Mouse (Mus musculus) monocyte, adult 5-6 weeks (primary cell): ENCODE results near the gene Slc25a18. TPM values are rescaled to one million over a fixed set of nuclear protein-coding genes. Genes with fewer than 3 reads are reported as not detected.
"Not testable (repeated sequence)": the region's sequence is repeated elsewhere in the genome, so short reads cannot be mapped to it uniquely, and the experiment has no call there.

Source experiments
- ATAC-seq: fragments of 153-309, 156-312 bp; replicated peaks from 2 replicates; pipeline ENCODE4 v1.8.0; 2017; ENCODE audit warnings: mild to moderate bottlenecking; ENCODE audit not compliant: low TSS enrichment, insufficient number of reproducible peaks, severe bottlenecking, poor library complexity, low FRiP score
- total RNA-seq: library from RNA; stranded (forward); fragments of 200-1000, 200-491, 200-594 nt; gene quantifications from 3 replicates; pipeline ENCODE4 v1.2.3, GENCODE M21; 2017

The Slc25a18 gene
- total RNA-seq, 1 experiment from 2014 or later: 0.57 TPM

DNA sequence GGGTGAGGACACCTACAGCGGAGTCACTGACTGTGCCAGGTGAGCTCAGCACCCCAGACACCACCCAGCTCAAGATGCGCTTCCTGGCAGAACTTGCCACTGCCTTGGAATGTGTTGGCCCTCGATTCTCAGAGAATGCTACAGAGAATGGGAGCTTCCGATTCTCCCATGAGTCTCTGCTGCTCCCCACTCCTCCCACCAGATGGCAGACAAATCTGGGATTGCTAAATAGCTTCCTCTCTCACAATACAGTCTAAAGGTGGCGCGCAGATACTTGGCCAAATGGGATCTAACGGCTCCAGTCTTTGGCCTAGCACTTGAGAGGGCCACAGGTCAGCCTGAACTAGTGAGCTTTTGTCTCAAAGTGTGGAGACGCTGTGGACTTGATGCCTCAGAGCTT is 19.6 kb downstream of the Slc25a18 start:
- no peak for ATAC-seq

DNA sequence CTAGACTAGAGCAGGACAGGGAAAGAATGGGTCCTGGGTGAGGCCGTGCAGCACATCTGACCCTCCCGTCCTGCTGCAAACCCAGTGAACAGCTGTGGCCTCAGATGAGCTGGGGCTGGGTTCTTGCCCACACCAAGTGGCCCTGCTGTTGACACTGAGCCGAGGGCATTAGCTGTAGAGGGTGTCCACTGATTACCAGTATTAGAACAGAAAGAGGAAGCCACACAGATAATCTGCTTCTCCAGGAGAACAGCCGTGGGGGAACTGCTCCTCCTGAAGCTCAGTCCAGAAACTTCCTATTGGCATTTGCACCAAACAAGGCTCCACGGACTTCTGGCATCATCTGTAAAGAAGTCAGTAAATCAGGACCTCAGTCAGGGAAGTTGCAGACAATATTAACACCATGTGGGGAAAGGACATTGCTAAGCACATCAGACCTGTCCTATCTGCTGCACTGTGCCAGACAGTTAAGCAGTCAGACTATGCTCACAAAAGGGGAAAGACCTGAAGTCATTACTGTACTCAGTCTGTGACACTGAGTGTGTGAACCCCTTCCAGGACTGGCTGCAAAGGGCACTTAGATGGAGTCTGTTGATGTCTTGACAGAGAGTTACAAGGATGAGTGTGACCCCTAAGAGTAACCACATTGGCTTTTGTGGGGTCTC is 22.2 kb downstream of the Slc25a18 start:
- no peak for ATAC-seq

DNA sequence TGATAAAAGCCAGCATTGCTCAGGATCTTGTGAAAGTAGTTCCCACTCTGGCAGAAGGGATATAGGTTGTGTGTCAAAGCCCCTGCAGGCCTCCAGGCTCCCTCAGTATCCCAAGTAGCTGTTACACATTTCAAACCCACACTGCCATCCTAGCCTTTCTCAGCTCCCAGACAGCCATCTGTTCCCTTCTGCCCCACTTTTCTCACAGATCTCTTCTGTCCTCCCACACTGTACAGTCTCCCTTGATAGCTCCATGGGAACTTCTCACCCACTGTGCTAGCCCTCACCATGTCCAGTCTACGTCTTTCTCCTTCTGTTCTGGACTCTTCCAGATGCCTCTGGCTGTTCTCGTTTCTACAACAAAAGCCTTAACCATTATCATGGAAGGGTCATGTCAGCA is 22.7 kb downstream of the Slc25a18 start:
- ATAC-seq: no peak

DNA sequence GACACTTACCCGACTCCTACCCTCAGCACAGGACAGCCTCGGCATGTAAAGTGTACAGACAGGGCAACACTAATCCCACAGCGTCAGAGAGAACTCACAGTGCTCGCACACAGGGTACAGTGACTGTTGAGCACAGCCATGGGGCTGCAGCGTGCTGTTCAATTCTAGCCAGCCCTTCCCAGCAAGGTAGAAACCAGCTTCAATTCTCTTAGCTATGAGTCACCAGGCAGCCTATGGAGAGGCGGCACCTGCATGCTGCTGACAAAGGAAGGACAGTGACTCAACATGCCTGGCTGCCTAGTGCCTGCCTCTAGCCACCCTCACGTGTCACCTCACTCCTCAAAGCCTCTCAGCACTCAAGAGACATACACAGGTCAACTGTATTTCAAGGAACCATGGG is 24.6 kb downstream of the Slc25a18 start:
- no peak for ATAC-seq

DNA sequence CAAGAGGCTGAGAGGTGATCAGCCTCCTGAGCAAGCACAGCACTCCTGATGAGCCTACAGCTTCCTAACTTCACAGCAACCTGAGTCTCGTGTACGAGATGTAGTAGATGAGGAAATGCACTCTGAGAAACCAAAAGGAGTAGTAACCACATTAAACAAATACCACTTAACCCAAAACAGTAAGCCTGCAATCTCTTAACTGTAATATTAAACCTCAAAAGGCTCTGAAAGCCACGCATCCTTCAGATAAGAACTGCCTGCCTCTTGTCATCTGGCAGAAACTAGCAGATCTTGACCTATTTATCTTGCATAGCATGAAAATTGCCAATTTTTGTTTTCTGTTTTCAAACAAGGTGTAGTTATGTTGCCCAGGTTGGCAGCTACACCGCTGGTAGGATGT is 25.5 kb downstream of the Slc25a18 start:
- ATAC-seq: no peak

DNA sequence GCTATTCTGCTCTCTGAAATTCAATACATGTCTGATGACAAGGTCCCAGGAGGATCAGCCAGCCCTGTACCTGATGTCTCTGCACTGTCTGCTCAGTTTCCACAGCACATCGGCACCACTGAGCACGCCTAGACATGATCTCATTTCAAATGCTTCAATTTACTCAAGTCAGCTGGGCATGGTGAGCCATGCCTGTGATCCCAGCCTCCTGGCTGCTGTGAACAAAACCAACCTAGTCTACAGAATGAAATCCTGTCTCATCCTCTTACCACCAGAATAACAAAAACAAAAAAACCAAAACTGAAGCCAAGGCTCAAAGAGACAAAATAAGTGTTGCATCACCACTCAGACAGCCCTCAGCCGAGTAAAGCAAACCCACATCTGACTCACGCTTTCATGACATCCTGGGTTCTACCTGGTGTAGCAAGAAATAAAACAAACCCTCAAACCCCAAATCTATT is 26.2 kb downstream of the Slc25a18 start:
- no peak for ATAC-seq

DNA sequence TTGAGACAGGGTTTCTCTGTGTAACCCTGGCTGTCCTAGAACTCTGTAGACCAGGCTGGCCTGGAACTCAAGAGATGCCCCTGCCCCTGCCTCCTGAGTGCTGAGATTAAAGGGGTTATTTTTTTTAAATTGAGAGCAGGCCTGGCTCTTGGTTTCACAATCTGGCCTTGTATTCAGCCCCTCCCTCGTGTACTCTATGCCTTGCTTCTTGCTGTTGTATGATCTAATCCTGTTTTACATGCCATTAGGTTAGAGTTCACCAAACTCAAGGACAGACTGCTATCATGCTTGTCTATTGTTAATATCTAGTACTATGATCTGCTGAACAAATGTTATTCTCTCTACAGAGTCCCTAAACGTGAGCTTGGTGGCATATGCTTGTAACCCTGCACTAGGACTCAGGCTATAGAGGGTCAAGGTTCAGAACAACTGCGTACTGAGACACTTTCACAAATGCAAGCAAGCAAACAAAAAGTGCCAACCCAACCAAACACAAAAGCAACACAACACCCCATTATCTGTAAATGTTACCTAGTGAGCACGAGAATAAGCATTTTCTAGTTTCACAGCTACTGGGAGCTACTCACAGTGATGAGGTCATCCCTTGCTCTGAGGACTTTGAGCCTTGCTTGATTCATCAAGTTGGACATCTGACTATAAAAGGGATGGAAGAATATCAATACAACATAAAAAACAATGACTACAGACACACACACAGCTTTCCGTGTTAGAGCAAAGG is 33.8 kb downstream of the Slc25a18 start:
- no peak for ATAC-seq

DNA sequence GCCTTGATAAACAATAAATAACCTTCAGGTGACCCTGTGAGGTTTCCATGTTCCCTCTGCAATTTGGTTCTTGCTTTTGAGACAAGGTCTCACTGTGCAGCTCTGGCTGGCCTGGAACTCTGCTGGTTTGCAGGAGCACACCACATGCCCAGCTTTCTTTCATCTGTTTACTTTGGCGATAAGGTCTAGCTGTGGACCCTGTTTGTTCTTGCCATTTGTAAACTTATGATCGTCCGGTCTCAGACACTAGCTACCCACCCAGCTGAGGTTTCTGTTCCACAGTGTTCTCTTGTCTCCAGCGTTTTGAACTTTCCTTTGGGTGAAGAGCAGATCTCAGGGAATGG is 34.3 kb downstream of the Slc25a18 start:
- ATAC-seq: no peak

DNA sequence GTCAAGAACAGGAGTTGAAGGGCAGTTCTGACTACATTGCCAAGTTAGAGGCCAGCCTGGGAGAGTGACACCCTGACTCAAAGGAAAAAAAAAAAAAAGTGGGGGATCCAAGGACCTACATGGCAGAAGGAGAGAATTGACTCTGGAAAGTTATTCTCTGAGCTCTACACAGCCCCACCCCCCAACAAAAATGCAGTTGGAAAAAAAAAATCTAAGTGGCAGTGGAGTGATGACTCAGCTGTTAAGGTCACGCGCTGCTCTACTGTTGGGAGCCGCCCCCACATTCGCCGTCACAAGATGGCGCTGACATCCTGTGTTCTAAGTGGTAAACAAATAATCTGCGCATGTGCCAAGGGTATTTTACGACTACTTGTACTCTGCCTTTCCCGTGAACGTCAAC is 38.6 kb downstream of the Slc25a18 start:
- ATAC-seq: not testable (repeated sequence)

DNA sequence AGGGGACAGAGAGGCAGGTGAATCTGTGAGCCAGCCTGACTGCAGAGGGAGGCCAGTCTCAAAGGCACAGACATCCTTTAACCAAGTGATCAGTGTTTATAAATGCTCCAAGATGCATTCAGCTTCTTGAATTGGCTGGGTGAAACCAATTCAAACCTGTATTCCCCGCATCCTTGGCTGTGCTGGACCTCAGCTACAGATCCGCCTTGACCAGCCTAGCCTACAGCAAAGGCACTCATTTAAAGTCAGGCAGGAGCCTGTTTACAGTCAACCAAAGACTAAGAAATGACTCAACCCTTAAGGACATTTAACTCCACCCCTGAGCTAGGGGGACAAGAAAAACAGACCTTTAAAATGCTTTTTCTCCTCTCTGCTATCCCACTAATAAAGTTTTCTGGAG is 45.9 kb downstream of the Slc25a18 start:
- no peak for ATAC-seq

DNA sequence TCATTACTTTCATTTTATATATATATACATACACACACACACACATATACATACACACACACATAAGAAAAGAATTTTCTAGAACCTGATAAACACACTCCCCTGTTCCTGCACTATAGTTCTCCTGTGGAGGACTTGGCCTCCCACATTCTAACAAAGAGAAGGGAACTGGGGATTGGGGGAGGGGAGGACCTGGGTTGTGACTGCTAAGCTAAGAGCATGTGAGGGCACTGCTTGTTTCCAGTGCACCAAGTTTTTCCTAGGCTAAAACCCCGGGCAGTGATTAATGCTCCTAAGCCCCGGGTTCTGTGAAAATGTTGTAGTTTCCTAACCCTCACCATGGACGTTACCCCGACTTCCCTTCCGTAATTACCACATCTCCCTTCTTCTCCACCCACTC is 46.8 kb downstream of the Slc25a18 start:
- no peak for ATAC-seq

DNA sequence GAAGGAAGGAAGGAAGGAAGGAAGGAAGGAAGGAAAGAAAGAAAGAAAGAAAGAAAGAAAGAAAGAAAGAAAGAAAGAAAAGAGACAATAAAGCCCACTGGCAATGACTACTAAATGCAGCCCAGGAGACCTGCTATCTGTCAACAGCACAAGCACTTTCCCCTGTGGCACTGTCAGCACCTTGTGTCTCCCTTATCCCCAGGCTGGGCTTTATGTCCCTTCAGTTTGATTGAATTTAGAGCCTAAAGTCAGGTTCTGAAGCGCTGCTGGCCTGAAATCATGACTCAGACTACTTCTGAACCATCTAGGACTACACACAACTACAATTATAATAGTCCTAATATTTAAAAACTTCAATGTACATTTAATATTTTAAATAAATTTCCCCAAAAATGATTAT is 47.6 kb downstream of the Slc25a18 start:
- ATAC-seq: no peak

DNA sequence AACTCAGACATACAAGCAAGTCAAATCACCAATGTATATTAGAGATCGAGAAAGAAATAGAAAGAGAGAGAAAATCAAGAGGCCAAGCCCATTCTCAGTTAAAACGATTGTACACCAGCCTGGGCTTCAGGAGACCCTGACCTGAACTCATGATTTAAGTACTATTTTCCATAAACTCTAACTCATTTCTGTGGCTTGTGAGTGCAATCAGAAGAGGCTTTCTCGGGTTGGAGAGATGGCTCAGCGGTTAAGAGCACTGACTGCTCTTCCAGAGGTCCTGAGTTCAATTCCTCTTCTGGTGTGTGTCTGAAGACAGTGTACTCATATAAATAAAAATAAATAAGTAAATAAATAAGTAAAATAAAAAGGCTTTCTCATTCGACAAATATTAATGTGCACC is 48.3 kb downstream of the Slc25a18 start:
- no peak for ATAC-seq

DNA sequence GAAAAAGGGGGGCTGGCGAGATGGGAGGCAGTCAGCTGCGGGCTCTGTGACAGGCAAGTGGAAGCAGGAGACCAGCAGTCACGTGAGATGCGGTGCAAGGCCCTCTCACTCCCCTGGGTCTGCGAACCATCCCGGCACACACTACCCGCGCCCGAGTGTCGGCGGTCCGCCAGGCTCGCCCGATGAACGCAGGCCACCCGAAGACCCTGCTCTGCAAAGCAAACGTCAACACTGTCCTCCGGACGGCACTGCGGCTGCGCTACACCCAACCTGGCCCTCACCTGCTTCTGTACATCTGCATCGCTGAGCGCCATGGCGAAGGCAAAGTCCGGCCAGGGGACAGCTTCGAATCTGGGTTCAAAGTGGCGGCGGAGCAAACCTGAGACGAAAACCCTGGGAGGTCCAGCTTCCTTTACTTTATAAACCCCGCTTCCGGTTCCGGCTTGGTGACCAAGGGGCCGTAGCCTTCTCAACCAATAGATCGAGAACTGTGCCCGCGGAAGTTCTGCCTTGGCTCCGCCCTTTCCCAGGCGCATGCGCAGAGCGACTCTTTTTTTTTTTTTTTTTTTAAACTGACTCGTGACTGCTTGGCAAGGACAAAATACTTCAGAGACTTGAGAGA is 49.0 kb downstream of the Slc25a18 start, which contains the start of gene Atp6v1e1:
TSS of gene Atp6v1e1 (minus strand) at position 487 of the 622 bp plus-strand sequence.
- peak; percentile 95 for ATAC-seq

DNA sequence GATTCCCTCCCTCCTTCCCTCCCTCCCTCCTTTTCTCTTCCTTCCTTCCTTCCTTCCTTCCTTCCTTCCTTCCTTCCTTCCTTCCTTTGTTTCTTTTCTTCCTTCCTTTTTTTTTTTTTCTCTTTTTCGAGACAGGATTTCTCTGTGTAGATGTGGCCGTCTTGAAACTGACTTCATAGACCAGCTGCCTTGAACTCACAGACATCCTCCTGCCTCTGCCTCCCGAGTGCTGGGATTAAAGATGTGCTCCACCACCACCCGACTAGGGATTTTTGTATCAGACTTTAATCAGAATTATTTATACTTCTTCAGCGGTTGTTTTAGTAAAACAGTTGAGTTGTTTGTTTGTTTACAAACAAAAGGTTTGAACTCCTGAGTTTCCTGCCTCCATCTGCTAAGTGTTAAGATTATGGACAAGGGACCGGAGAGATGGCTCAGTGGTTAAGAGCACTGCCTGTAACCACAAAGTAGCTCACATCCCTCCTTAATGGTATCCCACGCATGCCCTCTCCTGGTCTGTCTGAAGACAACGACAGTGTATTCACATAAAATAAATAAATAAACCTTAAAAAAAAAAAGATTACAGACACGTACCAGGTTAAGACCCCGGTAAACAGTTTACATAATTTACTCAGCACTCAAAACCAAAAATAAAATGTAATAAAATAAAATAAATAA is 49.7 kb downstream of the Slc25a18 start:
- ATAC-seq: no peak

DNA sequence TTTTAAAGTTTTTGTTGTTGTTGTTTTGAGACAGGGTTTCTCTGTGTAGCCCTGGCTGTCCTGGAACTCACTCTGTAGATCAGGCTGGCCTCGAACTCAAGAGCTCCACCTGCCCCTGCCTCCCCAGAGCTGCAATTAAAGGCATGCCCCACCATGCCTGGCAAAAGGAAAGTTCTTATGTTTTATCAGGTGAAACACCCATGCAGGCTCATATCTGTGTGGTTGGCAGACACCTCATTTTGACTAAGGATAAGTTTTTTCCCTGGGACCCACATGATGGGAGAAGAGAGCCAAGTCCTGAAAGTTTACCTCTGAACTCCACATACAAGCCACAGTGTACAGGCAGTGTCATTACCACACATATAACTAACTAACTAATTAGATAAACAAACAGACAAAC is 56.7 kb downstream of the Slc25a18 start:
- no peak for ATAC-seq

DNA sequence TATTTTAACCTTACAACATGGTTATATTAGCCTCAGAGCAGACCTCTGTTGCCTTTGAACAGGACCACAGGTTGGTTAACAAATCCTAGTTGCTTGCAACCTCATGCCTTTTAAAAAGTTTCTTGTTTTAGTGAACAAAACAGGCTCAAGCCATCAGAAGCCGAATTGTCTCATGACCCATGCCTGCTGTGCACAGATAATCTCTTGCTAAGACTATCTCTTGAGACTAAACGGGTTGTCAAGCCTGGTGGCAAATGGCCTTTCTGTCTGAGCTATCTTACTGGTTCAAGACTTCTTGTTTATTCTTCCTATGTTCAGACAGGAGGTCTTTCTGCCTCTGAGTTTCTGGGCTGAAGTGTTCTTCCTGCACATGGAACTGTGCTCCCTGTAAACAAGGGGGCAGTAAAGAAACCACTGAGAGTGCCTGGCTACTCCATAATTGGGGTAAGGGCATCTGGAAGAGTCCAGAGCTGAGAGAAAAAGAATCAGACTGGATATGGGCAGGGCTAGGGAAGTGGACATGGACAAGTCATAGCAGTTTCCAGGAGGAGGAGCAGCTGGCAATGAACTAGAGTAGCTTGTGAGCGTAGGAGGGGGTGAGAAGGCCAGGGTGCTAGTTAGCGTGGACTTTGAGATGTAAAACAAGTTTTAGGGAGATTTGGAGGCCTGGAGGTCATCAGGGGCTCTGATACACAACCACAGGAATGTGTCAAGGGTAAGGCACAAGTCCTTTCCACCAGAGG is 57.7 kb downstream of the Slc25a18 start:
- no peak for ATAC-seq

DNA sequence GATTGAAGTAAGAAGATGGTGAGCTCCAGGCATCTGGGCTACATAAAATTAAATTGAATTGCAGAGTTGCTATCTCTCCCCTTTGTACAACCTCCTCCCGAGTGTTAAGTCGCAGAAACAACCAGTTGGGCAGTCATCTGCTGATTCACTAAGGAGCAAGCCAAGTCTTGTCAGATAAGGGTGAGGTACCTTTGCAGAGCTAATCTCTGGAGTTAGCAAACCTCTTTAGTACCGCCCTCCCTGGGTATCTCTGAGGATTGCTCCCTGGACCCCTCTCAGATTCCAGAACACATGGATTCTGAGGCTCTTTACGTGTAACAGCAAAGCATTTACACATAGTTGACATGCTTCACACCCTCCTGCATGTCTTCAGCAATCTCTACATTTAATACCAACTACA is 58.7 kb downstream of the Slc25a18 start:
- no peak for ATAC-seq

DNA sequence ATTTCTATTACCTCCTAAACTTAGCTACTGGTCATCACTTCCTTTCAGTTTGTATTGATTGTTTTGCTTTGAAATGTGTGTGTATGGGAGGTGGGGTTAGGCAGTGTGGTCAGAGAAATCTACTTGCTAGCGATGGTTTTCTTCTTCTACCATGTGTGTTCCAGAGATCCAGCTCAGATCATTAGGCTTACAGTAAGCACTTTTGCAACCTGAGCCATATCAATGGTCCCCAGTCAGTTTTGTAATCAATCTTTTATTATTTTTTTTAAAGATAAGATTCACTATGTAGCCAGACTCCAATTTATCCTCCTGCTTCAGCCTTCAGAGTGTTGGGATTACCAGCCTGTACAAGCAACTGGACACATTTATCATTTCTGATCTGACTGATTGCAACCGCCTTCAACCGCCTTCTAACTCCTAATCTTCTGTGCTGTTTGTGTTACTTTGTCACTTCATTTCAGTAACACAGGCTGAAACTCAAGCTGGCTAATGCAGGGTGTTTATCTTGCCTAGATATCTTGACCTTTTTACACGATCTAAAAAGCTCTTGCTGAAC is 61.5 kb downstream of the Slc25a18 start:
- no peak for ATAC-seq
